Mouse (Mus musculus) left cerebral cortex, postnatal 25 days (tissue): ENCODE results near the gene Shisal2a. TPM values are rescaled to one million over a fixed set of nuclear protein-coding genes. Genes with fewer than 3 reads are reported as not detected.

ENCODE experiments used
- total RNA-seq, 2 experiments: library from RNA; stranded (reverse); gene quantifications; 2 replicates each; pipeline ENCODE4 v1.2.3; 2021

The Shisal2a gene
- total RNA-seq, 2 experiments from 2014 or later: not detected

Other genes with a start within 250 kb of the Shisal2a start
- gene Scp2, start 238.4 kb downstream of the Shisal2a start, total RNA-seq: 100 to 1,000 TPM; 101 to 105 TPM
- 10 to 100 TPM; 10.7 TPM for gene Echdc2, start 217.9 kb downstream of the Shisal2a start, total RNA-seq
- gene Zyg11a, start 165.3 kb downstream of the Shisal2a start, total RNA-seq: not detected
- gene Zyg11b, start 82.3 kb downstream of the Shisal2a start, total RNA-seq: 100 to 1,000 TPM; 107 TPM
- gene Coa7, start 55.2 kb downstream of the Shisal2a start, total RNA-seq: 10 to 100 TPM; 26.5 to 29.6 TPM
- gene Gpx7, start 23.6 kb upstream of the Shisal2a start, total RNA-seq: 1 to 10 TPM; 5.5 to 6.2 TPM
- 10 to 100 TPM; 34.8 to 40.7 TPM for gene Tut4, start 76.1 kb upstream of the Shisal2a start, total RNA-seq
- gene Prpf38a, start 196.0 kb upstream of the Shisal2a start, total RNA-seq: 10 to 100 TPM; 28.1 to 32.9 TPM
- under 1 TPM; 0.27 to 0.39 TPM for gene Orc1, start 196.1 kb upstream of the Shisal2a start, total RNA-seq
- gene Cc2d1b, start 236.6 kb upstream of the Shisal2a start, total RNA-seq: 10 to 100 TPM; 31.9 to 34.3 TPM